Mouse (Mus musculus) CH12.LX (cell line): Measurements from ENCODE around the gene Tmem11. TPM values are rescaled to one million over a fixed set of nuclear protein-coding genes. Genes with fewer than 3 reads are reported as not detected.

Experiments used
- DNase-seq: peaks from one replicate; pipeline ENCODE4 v3.0.0-alpha.2; 2013; ENCODE audit errors: extremely low read depth
- H3K27ac ChIP-seq: 2 replicates; pipeline ENCODE4 v1.5.1; 2012; ENCODE audit warnings: low read depth, mild to moderate bottlenecking, control low read depth, moderate library complexity; ENCODE audit not compliant: insufficient read depth
- H3K27me3 ChIP-seq: replicated peaks from 2 replicates; pipeline ENCODE3; 2012; ENCODE audit warnings: inconsistent platforms
- H3K36me3 ChIP-seq, 2 experiments: replicated peaks in 1 of 2; 2 replicates each; pipeline versions ENCODE3 to v1.6.1; 2012; ENCODE audit warnings: inconsistent platforms in 1 of 2, low read length in 1 of 2, mild to moderate bottlenecking in 1 of 2, mixed read lengths in 1 of 2, moderate library complexity in 1 of 2; ENCODE audit not compliant: control insufficient read depth in 1 of 2, insufficient read depth in 1 of 2
- H3K4me1 ChIP-seq, 2 experiments: 2 replicates each; pipeline ENCODE4 v1.6.1; 2012; ENCODE audit warnings: inconsistent platforms in 1 of 2, moderate library complexity in 1 of 2; ENCODE audit not compliant: insufficient read depth in 2 of 2, control insufficient read depth in 1 of 2
- H3K4me2 ChIP-seq: 2 replicates; pipeline ENCODE4 v1.6.1; 2012; ENCODE audit warnings: low read depth, mild to moderate bottlenecking, control low read depth; ENCODE audit not compliant: poor library complexity, insufficient read depth, severe bottlenecking
- H3K4me3 ChIP-seq, 3 experiments: fragments of 150-350 bp in 1 of 3; sonication (generic) in 1 of 3; replicated peaks in 1 of 3; 2 replicates each; pipeline versions ENCODE3 to v1.5.1; 2011 to 2012; ENCODE audit warnings: low read depth in 2 of 3, low read length in 2 of 3, mild to moderate bottlenecking in 2 of 3, moderate library complexity in 2 of 3, control low read depth in 1 of 3, improper control_type of control experiment in 1 of 3, inconsistent platforms in 1 of 3, mixed read lengths in 1 of 3; ENCODE audit not compliant: poor library complexity in 1 of 3
- H3K79me2 ChIP-seq: replicated peaks from 2 replicates; pipeline ENCODE4 v1.6.1; 2012; ENCODE audit warnings: mild to moderate bottlenecking, moderate library complexity; ENCODE audit not compliant: control insufficient read depth, poor library complexity, insufficient read depth, severe bottlenecking; ENCODE audit errors: extremely low read depth
- H3K9ac ChIP-seq: 2 replicates; pipeline ENCODE4 v1.6.1; 2012; ENCODE audit warnings: low read depth, mild to moderate bottlenecking, control low read depth, moderate library complexity; ENCODE audit not compliant: insufficient read depth
- H3K9me3 ChIP-seq: replicated peaks from 2 replicates; pipeline ENCODE3; 2012; ENCODE audit warnings: low read length, inconsistent platforms, mixed read lengths
- E2F4 ChIP-seq: IDR thresholded peaks from 2 replicates; pipeline ENCODE4 v1.6.1; 2011; ENCODE audit warnings: low read depth, low read length, improper control_type of control experiment; ENCODE audit not compliant: insufficient replicate concordance
- HCFC1 ChIP-seq: IDR thresholded peaks from 2 replicates; pipeline ENCODE4 v1.6.1; 2012; ENCODE audit warnings: low read depth, mild to moderate bottlenecking, inconsistent platforms, low read length, improper control_type of control experiment
- JUN ChIP-seq: IDR thresholded peaks from 2 replicates; pipeline ENCODE4 v1.6.1; 2011; ENCODE audit warnings: low read depth, mild to moderate bottlenecking, low read length, improper control_type of control experiment, moderate library complexity; ENCODE audit not compliant: insufficient read depth
- MXI1 ChIP-seq: IDR thresholded peaks from 2 replicates; pipeline ENCODE4 v1.6.1; 2011; ENCODE audit warnings: mild to moderate bottlenecking, low read depth, low read length, improper control_type of control experiment
- PAX5 ChIP-seq: IDR thresholded peaks from 2 replicates; pipeline ENCODE4 v1.6.1; 2012; ENCODE audit warnings: low read length, inconsistent platforms, mixed read lengths
- POLR2AphosphoS2 ChIP-seq: IDR thresholded peaks from 2 replicates; pipeline ENCODE4 v1.6.1; 2011; ENCODE audit warnings: low read depth, low read length, improper control_type of control experiment
- TBP ChIP-seq: conservative IDR thresholded peaks from 2 replicates; pipeline ENCODE4 v1.6.1; 2011; ENCODE audit warnings: low read depth, low read length, improper control_type of control experiment
- TCF12 ChIP-seq: IDR thresholded peaks from 2 replicates; pipeline ENCODE4 v1.6.1; 2014; ENCODE audit warnings: low read depth, mild to moderate bottlenecking, inconsistent platforms, low read length, improper control_type of control experiment
- UBTF ChIP-seq: IDR thresholded peaks from 2 replicates; pipeline ENCODE4 v1.6.1; 2012; ENCODE audit warnings: low read depth, mild to moderate bottlenecking, inconsistent platforms, low read length, improper control_type of control experiment, moderate library complexity
- USF1 ChIP-seq: IDR thresholded peaks from 2 replicates; pipeline ENCODE4 v1.6.1; 2014; ENCODE audit warnings: low read depth, mild to moderate bottlenecking, inconsistent platforms, low read length, improper control_type of control experiment
- USF2 ChIP-seq: conservative IDR thresholded peaks from 2 replicates; pipeline ENCODE4 v1.6.1; 2011; ENCODE audit warnings: low read depth, low read length, improper control_type of control experiment
- ZC3H11A ChIP-seq: IDR thresholded peaks from 2 replicates; pipeline ENCODE4 v1.6.1; 2012; ENCODE audit warnings: low read depth, mild to moderate bottlenecking, inconsistent platforms, low read length, improper control_type of control experiment
- ZNF384 ChIP-seq: IDR thresholded peaks from 2 replicates; pipeline ENCODE4 v1.6.1; 2012; ENCODE audit warnings: low read depth, low read length, improper control_type of control experiment, inconsistent platforms
- dilution Hi-C: fragments of 300-500 bp; cut with MboI; formaldehyde crosslinking; loops from 2 replicates; pipeline ENCODE4 v1.14.3; 2020; ENCODE audit warnings: low sequenced_read_pairs; ENCODE audit not compliant: extremely low pct_unique_long_range_greater_than_20kb, extremely low pct_ligation_motif_present
- in situ Hi-C: fragments of 300-500 bp; cut with MboI; formaldehyde crosslinking; loops from 3 replicates; pipeline ENCODE4 v1.14.3; 2019; ENCODE audit warnings: low sequenced_read_pairs, low pct_ligation_motif_present, low pct_unique_long_range_greater_than_20kb, mixed read lengths
- polyA plus RNA-seq: library from polyadenylated mRNA; unstranded; fragments of >175 nt; gene quantifications from 2 replicates; pipeline ENCODE4 v1.2.1, GENCODE M21; 2012; ENCODE audit warnings: low read depth; ENCODE audit not compliant: insufficient read length
- total RNA-seq, 2 experiments: library from RNA; depleted of rRNA; stranded (reverse); fragments of 300-350 nt in 1 of 2; fragments of >200 nt in 1 of 2; gene quantifications; 2 replicates each; pipeline ENCODE4 v1.2.3; 2012 to 2014

Tmem11 gene
- total and polyA plus RNA-seq, 3 experiments: 71.1 to 117 (median 83.0) TPM

- Histone ChIP-seq H3K9ac (no peak overlapping the region), H3K4me1 (peaks cover 0 to 9% of the 10 kb centered on the region in 2 experiments; a peak in 2 of 4 replicates), H3K36me3 (no peaks in the 10 kb centered on the region), H3K4me3 (no peak overlapping the region), H3K4me2 (no peak overlapping the region), H3K9me3 (peaks cover 3% of the 10 kb centered on the region), H3K79me2 (no peaks in the 10 kb centered on the region), H3K27me3 (peaks cover 21% of the 10 kb centered on the region), H3K27ac (no peak overlapping the region)
- dilution Hi-C loops (no loop called here), in situ Hi-C loops (no loop called here)
- no peak for TF ChIP-seq TCF12
- no peak for DNase-seq
Observed at GRCm38 (mm10) chr11:60823771-60824170, 55.3 kb downstream of the Tmem11 start.

GRCm38 (mm10) chr11:60816398-60816797 lies 62.7 kb downstream of the Tmem11 start:
- no peak for DNase-seq
- dilution Hi-C loops (no loop called here), in situ Hi-C loops (no loop called here)
- Histone ChIP-seq H3K9ac (no peak overlapping the region), H3K4me3 (no peak overlapping the region), H3K79me2 (no peaks in the 10 kb centered on the region), H3K27ac (no peak overlapping the region), H3K4me1 (peaks cover 5% of the 10 kb centered on the region in 2 experiments; a peak in 2 of 4 replicates), H3K36me3 (no peaks in the 10 kb centered on the region), H3K4me2 (no peak overlapping the region), H3K9me3 (peaks cover 6% of the 10 kb centered on the region), H3K27me3 (peaks cover 34% of the 10 kb centered on the region)
- TF ChIP-seq UBTF (no peak), PAX5 (no peak), USF2 (no peak), JUN (no peak), ZNF384 (no peak), POLR2AphosphoS2 (no peak), TCF12 (no peak), USF1 (no peak), MXI1 (no peak), HCFC1 (no peak), TBP (no peak), ZC3H11A (no peak), E2F4 (no peak)

Other genes with a start within 250 kb of the Tmem11 start
- 9.9 and 11.1 TPM in 2 replicates for gene Llgl1, start 179.5 kb downstream of the Tmem11 start, total RNA-seq (2012; rRNA removed)
- gene Llgl1, start 179.5 kb downstream of the Tmem11 start, total RNA-seq (2014; rRNA removed): 6.8 and 7.5 TPM in 2 replicates
- gene Llgl1, start 179.5 kb downstream of the Tmem11 start, polyA plus RNA-seq: 8.8 and 9.8 TPM in 2 replicates
- 99.3 and 112 TPM in 2 replicates for gene Flii, start 152.0 kb downstream of the Tmem11 start, total RNA-seq (2012; rRNA removed)
- 43.9 and 49.5 TPM in 2 replicates for gene Flii, start 152.0 kb downstream of the Tmem11 start, total RNA-seq (2014; rRNA removed)
- gene Flii, start 152.0 kb downstream of the Tmem11 start, polyA plus RNA-seq: 71.4 and 88.6 TPM in 2 replicates
- 12.7 and 16.3 TPM in 2 replicates for gene Mief2, start 150.9 kb downstream of the Tmem11 start, total RNA-seq (2012; rRNA removed)
- gene Mief2, start 150.9 kb downstream of the Tmem11 start, total RNA-seq (2014; rRNA removed): 6.8 and 7.2 TPM in 2 replicates
- gene Mief2, start 150.9 kb downstream of the Tmem11 start, polyA plus RNA-seq: 9.9 and 10.9 TPM in 2 replicates
- gene Top3a, start 101.9 kb downstream of the Tmem11 start, total RNA-seq (2012; rRNA removed): 28.8 and 28.9 TPM in 2 replicates
- 19.6 and 20.6 TPM in 2 replicates for gene Top3a, start 101.9 kb downstream of the Tmem11 start, total RNA-seq (2014; rRNA removed)
- gene Top3a, start 101.9 kb downstream of the Tmem11 start, polyA plus RNA-seq: 38.9 and 43.7 TPM in 2 replicates
- gene Smcr8, start 101.7 kb downstream of the Tmem11 start, total RNA-seq (2012; rRNA removed): 22.4 and 24.6 TPM in 2 replicates
- gene Smcr8, start 101.7 kb downstream of the Tmem11 start, total RNA-seq (2014; rRNA removed): 8.5 and 11.0 TPM in 2 replicates
- 24.5 and 27.5 TPM in 2 replicates for gene Smcr8, start 101.7 kb downstream of the Tmem11 start, polyA plus RNA-seq
- gene Shmt1, start 67.6 kb downstream of the Tmem11 start, total RNA-seq (2012; rRNA removed): 136 and 189 TPM in 2 replicates
- 197 and 235 TPM in 2 replicates for gene Shmt1, start 67.6 kb downstream of the Tmem11 start, total RNA-seq (2014; rRNA removed)
- gene Shmt1, start 67.6 kb downstream of the Tmem11 start, polyA plus RNA-seq: 178 TPM in 2 replicates
- 63.5 and 63.7 TPM in 2 replicates for gene Dhrs7b, start 48.6 kb downstream of the Tmem11 start, total RNA-seq (2012; rRNA removed)
- gene Dhrs7b, start 48.6 kb downstream of the Tmem11 start, total RNA-seq (2014; rRNA removed): 59.2 and 59.6 TPM in 2 replicates
- 43.3 and 46.6 TPM in 2 replicates for gene Dhrs7b, start 48.6 kb downstream of the Tmem11 start, polyA plus RNA-seq
- 3.1 and 5.0 TPM in 2 replicates for gene Natd1, start 35.5 kb upstream of the Tmem11 start, total RNA-seq (2012; rRNA removed)
- 1.9 and 2.1 TPM in 2 replicates for gene Natd1, start 35.5 kb upstream of the Tmem11 start, total RNA-seq (2014; rRNA removed)
- 4.3 and 5.2 TPM in 2 replicates for gene Natd1, start 35.5 kb upstream of the Tmem11 start, polyA plus RNA-seq
- gene Map2k3, start 52.8 kb upstream of the Tmem11 start, total RNA-seq (2012; rRNA removed): 35.2 and 35.5 TPM in 2 replicates
- gene Map2k3, start 52.8 kb upstream of the Tmem11 start, total RNA-seq (2014; rRNA removed): 11.2 and 13.7 TPM in 2 replicates
- 87.6 and 92.5 TPM in 2 replicates for gene Map2k3, start 52.8 kb upstream of the Tmem11 start, polyA plus RNA-seq
- not detected in 2 replicates for gene Kcnj12, start 143.3 kb upstream of the Tmem11 start, total RNA-seq (2012; rRNA removed)
- gene Kcnj12, start 143.3 kb upstream of the Tmem11 start, total RNA-seq (2014; rRNA removed): not detected in 2 replicates
- not detected in 2 replicates for gene Kcnj12, start 143.3 kb upstream of the Tmem11 start, polyA plus RNA-seq
- gene Tnfrsf13b, start 247.5 kb upstream of the Tmem11 start, total RNA-seq (2012; rRNA removed): 260 and 365 TPM in 2 replicates
- gene Tnfrsf13b, start 247.5 kb upstream of the Tmem11 start, total RNA-seq (2014; rRNA removed): 338 and 355 TPM in 2 replicates
- gene Tnfrsf13b, start 247.5 kb upstream of the Tmem11 start, polyA plus RNA-seq: 299 and 356 TPM in 2 replicates